Mouse (Mus musculus): ENCODE measurements around the gene Bcl2l11. TPM values are rescaled to one million over a fixed set of nuclear protein-coding genes. Genes with fewer than 3 reads are reported as not detected.

Gene Bcl2l11
- polyA plus RNA-seq, 1 experiment: 22.3 TPM

DNA sequence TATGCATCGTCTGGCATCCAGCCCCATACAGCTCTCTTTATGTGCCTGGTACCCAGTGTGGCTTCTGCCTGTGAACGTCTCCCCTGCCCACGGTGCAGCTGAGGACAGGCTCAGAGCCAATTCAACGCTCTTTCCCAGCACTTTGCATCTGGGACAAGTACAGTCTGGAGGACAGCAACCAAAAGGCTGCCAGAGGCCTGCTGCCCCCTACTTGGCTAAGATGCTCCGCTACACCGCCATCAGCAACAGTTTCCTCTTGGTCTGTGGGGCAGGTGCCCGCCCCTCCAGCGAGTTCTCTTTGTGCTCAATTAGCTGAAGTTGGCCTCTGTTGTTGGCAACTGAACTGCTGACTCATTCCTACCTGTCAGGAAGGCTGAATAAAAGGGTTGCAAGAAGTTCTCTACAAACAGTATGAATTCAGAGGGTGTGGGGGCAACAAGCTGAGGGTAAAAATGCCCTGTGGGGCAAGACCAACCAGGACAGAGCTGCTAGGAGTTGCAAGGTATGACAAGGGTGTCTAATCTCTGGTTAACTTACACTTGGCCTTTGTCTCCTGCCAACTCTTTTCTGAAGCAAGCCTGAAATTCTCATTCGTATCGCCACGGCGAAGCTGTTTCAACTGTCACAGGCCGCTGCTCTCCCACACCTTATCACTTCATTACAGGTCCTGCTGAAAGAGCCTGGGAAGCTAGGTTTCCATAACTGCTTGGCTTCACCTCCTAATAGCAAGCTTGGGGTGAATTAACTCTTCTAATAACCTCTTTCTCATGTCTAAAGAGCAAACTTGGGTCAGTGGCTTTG lies 41.0 kb downstream of the Bcl2l11 start:
- TF ChIP-seq POLR2A (IDR thresholded peaks at IDR 0.05; ENCODE audit: low read depth, low read length): no peak
- no peak overlapping the region for H3K27ac ChIP-seq (ENCODE audit: insufficient read depth, low read length)
- H3K4me1 ChIP-seq (ENCODE audit: control insufficient read depth, insufficient read depth, low read length): no peaks in the 10 kb centered on the region
- no peak overlapping the region for H3K4me3 ChIP-seq (ENCODE audit: insufficient read depth, low read length)

DNA sequence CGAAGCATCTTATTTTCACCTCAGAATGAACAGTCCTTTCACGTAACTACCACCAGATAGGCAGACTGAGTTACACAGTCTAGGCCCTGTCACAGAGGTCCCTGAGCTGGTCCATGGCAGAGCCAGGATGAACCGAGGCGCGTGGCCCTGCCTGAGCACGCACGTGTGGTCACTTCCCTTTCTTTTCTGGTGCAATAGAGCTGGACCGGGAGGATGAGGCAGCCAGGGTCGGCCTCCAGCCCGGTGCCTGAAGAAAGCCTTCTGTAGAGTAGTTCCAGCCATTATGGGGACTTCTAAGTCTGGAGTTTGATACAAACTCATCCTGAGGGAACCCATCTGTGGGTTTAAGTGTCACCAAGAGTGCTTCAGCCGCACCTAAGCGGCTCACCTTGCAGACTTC lies 42.1 kb downstream of the Bcl2l11 start:
- Histone ChIP-seq H3K4me1 (ENCODE audit: control insufficient read depth, insufficient read depth, low read length) (no peaks in the 10 kb centered on the region), H3K4me3 (ENCODE audit: insufficient read depth, low read length) (no peak overlapping the region), H3K27ac (ENCODE audit: insufficient read depth, low read length) (no peak overlapping the region)
- TF ChIP-seq POLR2A (IDR thresholded peaks at IDR 0.05; ENCODE audit: low read depth, low read length) (no peak), CTCF (IDR thresholded peaks at IDR 0.05; ENCODE audit: borderline replicate concordance, insufficient read depth, low read length) (no peak)

DNA sequence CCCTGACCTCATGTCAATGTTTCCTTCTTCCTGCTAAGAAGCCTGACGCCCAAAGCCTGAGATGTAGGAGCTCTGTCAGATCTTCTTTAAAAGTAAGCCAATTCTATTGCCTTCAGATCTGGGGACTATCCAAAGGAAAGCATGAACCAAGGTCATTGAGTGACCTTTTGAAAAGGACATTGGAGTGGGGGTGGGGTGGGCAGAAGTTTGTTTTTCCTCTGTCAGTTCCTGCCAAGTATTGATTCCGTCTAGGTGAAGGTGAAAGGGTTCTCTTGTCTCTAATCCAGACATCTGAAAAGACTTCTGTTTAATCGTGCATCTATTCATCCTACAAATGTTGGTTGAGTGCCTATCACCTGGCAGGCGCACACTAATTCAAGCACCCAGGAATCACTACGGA lies 43.6 kb downstream of the Bcl2l11 start:
- no peak overlapping the region for H3K4me3 ChIP-seq (ENCODE audit: insufficient read depth, low read length)
- TF ChIP-seq CTCF (IDR thresholded peaks at IDR 0.05; ENCODE audit: borderline replicate concordance, insufficient read depth, low read length) (no peak), POLR2A (IDR thresholded peaks at IDR 0.05; ENCODE audit: low read depth, low read length) (no peak)
- no peaks in the 10 kb centered on the region for H3K4me1 ChIP-seq (ENCODE audit: control insufficient read depth, insufficient read depth, low read length)
- no peak overlapping the region for H3K27ac ChIP-seq (ENCODE audit: insufficient read depth, low read length)

DNA sequence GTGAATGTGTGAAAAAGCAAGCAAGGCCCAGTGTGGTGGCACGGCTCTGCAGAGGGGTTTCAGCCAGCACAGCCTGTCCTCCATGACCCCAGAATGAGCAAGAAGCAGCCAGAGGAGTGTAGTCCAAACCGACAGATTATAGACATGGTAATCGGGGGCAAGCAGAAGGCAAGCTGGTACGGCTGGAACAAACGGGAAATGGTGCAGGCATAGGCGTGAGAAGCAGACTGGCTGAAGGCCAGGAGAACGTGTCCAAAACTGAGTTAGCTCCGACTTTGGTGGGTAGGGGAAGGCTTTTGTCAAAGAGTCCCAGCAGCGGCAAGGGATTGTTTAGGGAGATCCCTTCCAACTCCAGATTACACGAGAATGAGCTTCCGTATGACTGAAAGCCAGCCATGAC lies 44.1 kb downstream of the Bcl2l11 start:
- H3K4me3 ChIP-seq (ENCODE audit: insufficient read depth, low read length): no peak overlapping the region
- TF ChIP-seq CTCF (IDR thresholded peaks at IDR 0.05; ENCODE audit: borderline replicate concordance, insufficient read depth, low read length) (no peak), POLR2A (IDR thresholded peaks at IDR 0.05; ENCODE audit: low read depth, low read length) (no peak)
- no peak overlapping the region for H3K27ac ChIP-seq (ENCODE audit: insufficient read depth, low read length)
- no peaks in the 10 kb centered on the region for H3K4me1 ChIP-seq (ENCODE audit: control insufficient read depth, insufficient read depth, low read length)

GRCm38 (mm10) chr2:128170614-128171013 lies 44.8 kb downstream of the Bcl2l11 start:
- Histone ChIP-seq H3K27ac (ENCODE audit: insufficient read depth, low read length) (no peak overlapping the region), H3K4me1 (ENCODE audit: control insufficient read depth, insufficient read depth, low read length) (no peaks in the 10 kb centered on the region), H3K4me3 (ENCODE audit: insufficient read depth, low read length) (no peak overlapping the region)
- no peak for TF ChIP-seq CTCF (IDR thresholded peaks at IDR 0.05; ENCODE audit: borderline replicate concordance, insufficient read depth, low read length)
- no peak for TF ChIP-seq POLR2A (IDR thresholded peaks at IDR 0.05; ENCODE audit: low read depth, low read length)

DNA sequence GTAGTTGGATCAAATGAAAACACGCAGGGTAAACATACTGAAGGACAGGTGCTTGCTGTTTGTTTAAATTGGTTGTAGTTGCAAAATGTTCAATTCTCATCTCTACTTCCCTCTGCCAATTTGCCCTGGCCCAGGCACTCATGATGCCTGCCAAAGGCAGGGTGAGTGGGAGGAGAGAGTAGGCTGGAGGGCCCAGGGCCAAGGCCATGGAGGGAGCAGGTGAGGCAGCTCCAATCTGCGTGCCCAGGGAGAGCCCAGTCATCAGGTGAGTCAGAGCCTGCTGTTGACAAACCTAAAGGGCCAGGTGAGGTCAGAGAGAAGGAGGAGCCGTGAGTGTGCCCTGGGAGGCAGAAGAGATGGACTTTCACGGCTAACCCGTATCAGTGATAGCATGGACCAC lies 46.4 kb downstream of the Bcl2l11 start:
- no peak overlapping the region for H3K27ac ChIP-seq (ENCODE audit: insufficient read depth, low read length)
- no peak overlapping the region for H3K4me3 ChIP-seq (ENCODE audit: insufficient read depth, low read length)
- no peaks in the 10 kb centered on the region for H3K4me1 ChIP-seq (ENCODE audit: control insufficient read depth, insufficient read depth, low read length)
- no peak for TF ChIP-seq POLR2A (IDR thresholded peaks at IDR 0.05; ENCODE audit: low read depth, low read length)
- TF ChIP-seq CTCF (IDR thresholded peaks at IDR 0.05; ENCODE audit: borderline replicate concordance, insufficient read depth, low read length): no peak

DNA sequence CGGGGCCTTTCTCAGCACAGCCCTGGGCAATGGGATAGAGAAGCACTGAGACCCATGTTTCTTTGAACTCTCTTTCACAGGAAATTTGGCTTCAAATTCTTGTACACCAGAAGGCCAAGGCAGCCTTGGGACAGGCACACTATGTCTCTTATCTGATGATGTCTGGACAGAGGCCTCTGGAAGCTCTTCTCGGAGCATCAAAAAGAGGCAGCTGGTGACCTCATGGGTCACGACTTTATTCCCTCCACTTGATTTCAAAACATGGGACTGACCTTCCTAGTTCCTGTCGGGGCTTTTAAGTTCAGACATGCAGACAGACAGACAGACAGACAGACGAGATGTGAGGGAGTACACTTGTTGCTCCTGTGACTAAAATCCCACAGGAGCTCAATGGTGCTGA lies 48.3 kb downstream of the Bcl2l11 start:
- no peaks in the 10 kb centered on the region for H3K4me1 ChIP-seq (ENCODE audit: control insufficient read depth, insufficient read depth, low read length)
- H3K4me3 ChIP-seq (ENCODE audit: insufficient read depth, low read length): no peak overlapping the region
- TF ChIP-seq POLR2A (IDR thresholded peaks at IDR 0.05; ENCODE audit: low read depth, low read length): no peak
- no peak for TF ChIP-seq CTCF (IDR thresholded peaks at IDR 0.05; ENCODE audit: borderline replicate concordance, insufficient read depth, low read length)
- H3K27ac ChIP-seq (ENCODE audit: insufficient read depth, low read length): no peak overlapping the region

DNA sequence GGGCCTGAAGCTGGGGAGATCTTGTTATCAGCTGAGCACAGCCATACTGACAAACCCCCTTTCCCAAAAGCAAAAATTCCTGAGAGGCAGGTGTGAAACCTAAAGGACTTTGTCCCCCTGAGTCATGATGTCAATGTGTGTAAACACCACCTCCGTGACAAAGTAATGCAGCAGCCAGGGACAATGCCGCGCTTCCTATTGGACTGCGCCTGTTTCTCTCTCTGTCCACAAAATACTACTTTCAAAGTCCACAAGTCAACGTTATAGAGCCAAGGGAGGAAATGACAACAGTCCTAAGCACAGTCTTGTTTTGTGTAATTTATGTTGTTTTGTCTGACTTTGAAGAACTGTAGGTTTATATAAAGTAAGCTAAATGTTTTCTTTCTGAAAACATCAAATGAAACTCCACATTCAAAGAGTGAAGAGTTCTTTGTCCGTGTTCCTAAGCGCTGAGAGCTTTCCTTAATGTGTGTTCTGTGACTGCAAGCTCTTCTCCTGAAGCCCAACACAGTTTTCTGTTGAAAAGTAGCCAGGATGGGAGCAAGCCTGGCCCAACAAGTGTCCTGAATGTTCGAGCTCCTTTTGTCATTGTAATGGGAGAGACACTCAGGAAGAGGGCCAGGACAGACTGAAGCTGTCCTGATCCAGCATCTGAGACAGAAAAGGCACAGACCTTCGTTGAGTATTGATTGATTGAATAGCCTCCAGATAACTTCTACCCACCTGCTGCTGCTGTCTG lies 48.9 kb downstream of the Bcl2l11 start:
- H3K27ac ChIP-seq (ENCODE audit: insufficient read depth, low read length): no peak overlapping the region
- no peak for TF ChIP-seq CTCF (IDR thresholded peaks at IDR 0.05; ENCODE audit: borderline replicate concordance, insufficient read depth, low read length)
- no peak for TF ChIP-seq POLR2A (IDR thresholded peaks at IDR 0.05; ENCODE audit: low read depth, low read length)
- no peaks in the 10 kb centered on the region for H3K4me1 ChIP-seq (ENCODE audit: control insufficient read depth, insufficient read depth, low read length)
- no peak overlapping the region for H3K4me3 ChIP-seq (ENCODE audit: insufficient read depth, low read length)

- Histone ChIP-seq H3K27ac (ENCODE audit: insufficient read depth, low read length) (no peak overlapping the region), H3K4me1 (ENCODE audit: control insufficient read depth, insufficient read depth, low read length) (no peaks in the 10 kb centered on the region), H3K4me3 (ENCODE audit: insufficient read depth, low read length) (no peak overlapping the region)
- TF ChIP-seq POLR2A (IDR thresholded peaks at IDR 0.05; ENCODE audit: low read depth, low read length) (no peak), CTCF (IDR thresholded peaks at IDR 0.05; ENCODE audit: borderline replicate concordance, insufficient read depth, low read length) (no peak)
Measured at GRCm38 (mm10) chr2:128175625-128176024, 49.8 kb downstream of the Bcl2l11 start.

DNA sequence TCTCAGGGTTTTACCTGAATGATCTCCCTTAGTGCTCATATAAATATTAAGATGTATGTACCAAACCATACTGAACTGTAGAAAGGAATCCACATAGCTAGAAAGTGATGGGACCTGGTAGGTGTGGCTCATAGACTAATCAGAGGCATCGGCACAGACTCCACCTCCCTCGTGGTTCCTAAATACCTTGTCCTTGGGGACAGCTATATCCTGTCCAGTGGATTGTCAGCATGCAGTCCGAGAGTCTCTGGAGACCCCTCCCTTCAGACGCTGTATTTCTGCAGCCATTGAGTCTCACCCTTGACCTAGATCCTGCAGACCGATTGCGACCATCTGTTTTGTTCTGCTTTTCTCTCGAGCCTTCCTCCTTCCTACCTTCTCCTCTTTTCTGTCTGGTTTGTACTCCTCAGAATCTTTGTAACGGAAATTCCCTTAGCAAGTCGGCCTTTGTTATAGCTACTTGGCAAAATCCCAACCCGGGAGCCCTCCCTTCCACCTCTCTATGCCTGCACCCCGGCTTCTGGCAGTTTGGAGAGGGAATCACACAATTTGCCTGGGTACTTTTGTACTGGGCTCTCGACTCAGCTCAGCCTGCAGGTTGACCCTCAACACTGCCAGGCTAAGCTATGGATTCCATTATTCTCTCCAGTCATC lies 50.7 kb downstream of the Bcl2l11 start:
- Histone ChIP-seq H3K4me3 (ENCODE audit: insufficient read depth, low read length) (no peak overlapping the region), H3K27ac (ENCODE audit: insufficient read depth, low read length) (no peak overlapping the region), H3K4me1 (ENCODE audit: control insufficient read depth, insufficient read depth, low read length) (no peaks in the 10 kb centered on the region)
- TF ChIP-seq POLR2A (IDR thresholded peaks at IDR 0.05; ENCODE audit: low read depth, low read length): no peak
- no peak for TF ChIP-seq CTCF (IDR thresholded peaks at IDR 0.05; ENCODE audit: borderline replicate concordance, insufficient read depth, low read length)

Data from embryonic fibroblast, embryonic 13.5 days (primary cell).